Mouse (Mus musculus): ENCODE measurements around the gene Rhag. TPM values are rescaled to one million over a fixed set of nuclear protein-coding genes. Genes with fewer than 3 reads are reported as not detected.
A peak's percentile ranks its signal among the peaks of the same experiment; 100 is the strongest.

The Rhag gene
- total and polyA plus RNA-seq, 2 experiments from 2014 or later = not detected

DNA sequence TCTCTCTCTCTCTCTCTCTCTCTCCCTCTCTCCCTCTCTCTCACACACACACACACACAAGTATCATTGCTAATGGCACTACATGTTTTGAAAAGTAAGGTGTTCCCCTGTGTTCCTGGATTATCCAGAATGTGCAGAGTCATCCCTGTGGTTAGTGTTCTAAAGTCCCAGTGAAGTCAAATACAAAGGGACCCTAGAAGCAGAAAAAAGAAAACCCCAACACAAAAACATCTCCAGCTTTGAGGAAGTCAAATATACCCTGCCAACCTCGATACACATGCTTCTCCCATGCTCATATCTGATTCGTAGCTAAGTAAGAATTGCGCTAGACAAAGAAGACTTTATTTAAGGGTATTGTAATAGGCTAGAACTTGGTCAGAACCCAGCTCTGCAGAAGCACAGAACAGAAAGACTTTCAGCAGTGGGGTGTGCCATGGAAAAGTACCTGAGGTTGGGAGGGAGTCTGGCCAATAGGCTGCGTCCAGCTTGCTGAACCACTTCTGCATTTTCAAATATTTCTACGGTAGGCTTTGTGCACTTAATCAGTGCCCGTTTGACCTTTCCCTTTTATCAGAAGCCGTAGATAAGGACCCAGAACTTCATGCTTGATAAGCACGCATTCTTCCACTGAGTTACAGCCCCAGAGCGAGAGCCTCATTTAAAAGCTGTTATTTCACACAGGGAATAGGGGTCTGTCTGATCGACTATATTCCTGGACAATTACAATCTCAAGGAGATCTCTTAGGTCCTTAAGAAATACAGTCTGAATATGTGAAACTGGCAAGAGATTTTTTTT lies 58.2 kb downstream of the Rhag start:
- no peak for DNase-seq (ENCODE audit: low spot score)
- no peak overlapping the region for H3K9ac ChIP-seq (replicated peaks; ENCODE audit: low read length, poor library complexity, severe bottlenecking)
- no peak overlapping the region for H3K4me3 ChIP-seq (ENCODE audit: low read depth, low read length)
- no peak for TF ChIP-seq CTCF (IDR thresholded peaks at IDR 0.05)
- H3K9me3 ChIP-seq (ENCODE audit: low read length) = no peaks in the 10 kb centered on the region
- H3K36me3 ChIP-seq (ENCODE audit: insufficient read depth, low read length) = no peaks in the 10 kb centered on the region
- no peak overlapping the region for H3K4me2 ChIP-seq (ENCODE audit: low read depth, low read length, poor library complexity, severe bottlenecking)
- no peak for ATAC-seq (ENCODE audit: low FRiP score)
- 74% methylated on average over 10 of the region's 10 CpGs for WGBS
- H3K27ac ChIP-seq (ENCODE audit: low read depth, low read length) = no peak overlapping the region
- no peaks in the 10 kb centered on the region for H3K27me3 ChIP-seq (ENCODE audit: insufficient read depth, low read length)
- H3K4me1 ChIP-seq (ENCODE audit: insufficient read depth, low read length) = no peaks in the 10 kb centered on the region

GRCm38 (mm10) chr17:40872626-40873025 lies 61.7 kb downstream of the Rhag start:
- WGBS = 94% methylated on average over 6 of the region's 6 CpGs
- H3K36me3 ChIP-seq (ENCODE audit: insufficient read depth, low read length) = no peaks in the 10 kb centered on the region

GRCm38 (mm10) chr17:40873582-40874011 lies 62.7 kb downstream of the Rhag start:
- no peak for TF ChIP-seq CTCF (IDR thresholded peaks at IDR 0.05)
- H3K4me1 ChIP-seq (ENCODE audit: insufficient read depth, low read length) = no peaks in the 10 kb centered on the region
- H3K4me2 ChIP-seq (ENCODE audit: low read depth, low read length, poor library complexity, severe bottlenecking) = no peak overlapping the region
- no peaks in the 10 kb centered on the region for H3K27me3 ChIP-seq (ENCODE audit: insufficient read depth, low read length)
- H3K9me3 ChIP-seq (ENCODE audit: low read length) = no peaks in the 10 kb centered on the region
- WGBS = 76% methylated on average over 2 of the region's 2 CpGs
- H3K27ac ChIP-seq (ENCODE audit: low read depth, low read length) = no peak overlapping the region
- no peak overlapping the region for H3K9ac ChIP-seq (replicated peaks; ENCODE audit: low read length, poor library complexity, severe bottlenecking)
- ATAC-seq (ENCODE audit: low FRiP score) (no peak), DNase-seq (ENCODE audit: low spot score) (no peak)
- H3K4me3 ChIP-seq (ENCODE audit: low read depth, low read length) = no peak overlapping the region
- no peaks in the 10 kb centered on the region for H3K36me3 ChIP-seq (ENCODE audit: insufficient read depth, low read length)

More at GRCm38 (mm10) chr17:40872626-40873025, 61.7 kb downstream of the Rhag start:
- H3K4me2 ChIP-seq (ENCODE audit: low read depth, low read length, poor library complexity, severe bottlenecking) = no peak overlapping the region
- H3K27ac ChIP-seq (ENCODE audit: low read depth, low read length) = no peak overlapping the region
- H3K4me3 ChIP-seq (ENCODE audit: low read depth, low read length) = no peak overlapping the region
- H3K9me3 ChIP-seq (ENCODE audit: low read length) = no peaks in the 10 kb centered on the region
- no peak for TF ChIP-seq CTCF (IDR thresholded peaks at IDR 0.05)
- no peak overlapping the region for H3K9ac ChIP-seq (replicated peaks; ENCODE audit: low read length, poor library complexity, severe bottlenecking)
- ATAC-seq (ENCODE audit: low FRiP score) = no peak
- H3K27me3 ChIP-seq (ENCODE audit: insufficient read depth, low read length) = no peaks in the 10 kb centered on the region
- no peaks in the 10 kb centered on the region for H3K4me1 ChIP-seq (ENCODE audit: insufficient read depth, low read length)
- peak; percentile 8 for DNase-seq (ENCODE audit: low spot score)

GRCm38 (mm10) chr17:40874701-40875100 lies 63.8 kb downstream of the Rhag start:
- H3K4me2 ChIP-seq (ENCODE audit: low read depth, low read length, poor library complexity, severe bottlenecking) = no peak overlapping the region
- no peak overlapping the region for H3K9ac ChIP-seq (replicated peaks; ENCODE audit: low read length, poor library complexity, severe bottlenecking)
- WGBS = 90% methylated on average over 3 of the region's 3 CpGs
- no peak for TF ChIP-seq CTCF (IDR thresholded peaks at IDR 0.05)
- ATAC-seq (ENCODE audit: low FRiP score) (no peak), DNase-seq (ENCODE audit: low spot score) (no peak)
- H3K9me3 ChIP-seq (ENCODE audit: low read length) = no peaks in the 10 kb centered on the region
- H3K4me3 ChIP-seq (ENCODE audit: low read depth, low read length) = no peak overlapping the region
- H3K27ac ChIP-seq (ENCODE audit: low read depth, low read length) = no peak overlapping the region
- H3K4me1 ChIP-seq (ENCODE audit: insufficient read depth, low read length) = no peaks in the 10 kb centered on the region
- H3K36me3 ChIP-seq (ENCODE audit: insufficient read depth, low read length) = no peaks in the 10 kb centered on the region
- H3K27me3 ChIP-seq (ENCODE audit: insufficient read depth, low read length) = no peaks in the 10 kb centered on the region

DNA sequence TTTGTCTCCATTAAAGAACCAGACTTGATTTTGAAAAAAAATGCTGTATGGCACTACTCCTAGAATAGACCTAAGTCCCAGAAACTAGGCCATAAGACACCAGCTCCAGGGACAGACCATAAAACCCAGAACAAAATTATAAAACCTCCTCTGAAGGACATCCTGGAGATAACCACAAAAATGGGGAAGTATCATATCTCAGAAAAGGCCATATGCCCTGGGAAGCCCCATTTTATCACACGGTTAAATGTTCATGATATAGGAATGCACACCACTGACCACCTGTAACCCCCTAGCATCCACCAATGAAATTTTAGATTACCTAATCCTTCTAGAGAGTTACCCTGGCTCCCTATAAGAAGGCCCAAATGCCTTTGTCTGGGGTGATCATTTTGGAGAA lies 64.6 kb downstream of the Rhag start:
- H3K4me3 ChIP-seq (ENCODE audit: low read depth, low read length) = no peak overlapping the region
- no peak for DNase-seq (ENCODE audit: low spot score)
- no peaks in the 10 kb centered on the region for H3K27me3 ChIP-seq (ENCODE audit: insufficient read depth, low read length)
- 97% methylated on average over 1 of the region's 1 CpGs for WGBS
- H3K4me2 ChIP-seq (ENCODE audit: low read depth, low read length, poor library complexity, severe bottlenecking) = no peak overlapping the region
- H3K9ac ChIP-seq (replicated peaks; ENCODE audit: low read length, poor library complexity, severe bottlenecking) = no peak overlapping the region
- no peak for TF ChIP-seq CTCF (IDR thresholded peaks at IDR 0.05)
- H3K4me1 ChIP-seq (ENCODE audit: insufficient read depth, low read length) = no peaks in the 10 kb centered on the region
- no peak overlapping the region for H3K27ac ChIP-seq (ENCODE audit: low read depth, low read length)
- no peak for ATAC-seq (ENCODE audit: low FRiP score)
- no peaks in the 10 kb centered on the region for H3K9me3 ChIP-seq (ENCODE audit: low read length)
- H3K36me3 ChIP-seq (ENCODE audit: insufficient read depth, low read length) = no peaks in the 10 kb centered on the region

DNA sequence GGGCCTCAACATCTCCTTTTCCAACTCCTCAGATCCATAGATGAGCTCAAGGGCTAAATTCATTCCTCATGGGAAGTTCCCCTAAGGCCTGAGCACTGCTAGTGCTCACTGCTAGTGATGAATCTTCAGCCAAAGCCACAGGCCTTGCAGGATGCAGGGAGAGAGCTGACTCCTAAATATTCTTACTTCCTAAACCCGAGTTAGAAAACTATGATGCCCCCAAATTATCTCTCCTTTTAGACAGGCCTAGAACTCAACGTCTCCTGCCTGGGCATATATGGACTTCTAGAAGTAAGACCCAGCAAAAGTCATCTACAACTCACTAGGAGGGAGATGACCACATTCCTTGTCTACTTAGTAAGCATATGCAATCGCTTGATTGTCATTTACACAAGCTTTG lies 66.8 kb downstream of the Rhag start:
- Histone ChIP-seq H3K27me3 (ENCODE audit: insufficient read depth, low read length) (no peaks in the 10 kb centered on the region), H3K4me2 (ENCODE audit: low read depth, low read length, poor library complexity, severe bottlenecking) (no peak overlapping the region), H3K9me3 (ENCODE audit: low read length) (no peaks in the 10 kb centered on the region), H3K4me3 (ENCODE audit: low read depth, low read length) (no peak overlapping the region), H3K4me1 (ENCODE audit: insufficient read depth, low read length) (no peaks in the 10 kb centered on the region), H3K9ac (replicated peaks; ENCODE audit: low read length, poor library complexity, severe bottlenecking) (no peak overlapping the region), H3K27ac (ENCODE audit: low read depth, low read length) (no peak overlapping the region), H3K36me3 (ENCODE audit: insufficient read depth, low read length) (no peaks in the 10 kb centered on the region)
- ATAC-seq (ENCODE audit: low FRiP score) (no peak), DNase-seq (ENCODE audit: low spot score) (no peak)
- TF ChIP-seq CTCF (IDR thresholded peaks at IDR 0.05) = no peak
- WGBS = 50% methylated on average over 3 of the region's 3 CpGs

All from midbrain, postnatal 0 days (tissue).